Mouse (Mus musculus): Measurements from ENCODE around the gene Dpep2nb.

DNA sequence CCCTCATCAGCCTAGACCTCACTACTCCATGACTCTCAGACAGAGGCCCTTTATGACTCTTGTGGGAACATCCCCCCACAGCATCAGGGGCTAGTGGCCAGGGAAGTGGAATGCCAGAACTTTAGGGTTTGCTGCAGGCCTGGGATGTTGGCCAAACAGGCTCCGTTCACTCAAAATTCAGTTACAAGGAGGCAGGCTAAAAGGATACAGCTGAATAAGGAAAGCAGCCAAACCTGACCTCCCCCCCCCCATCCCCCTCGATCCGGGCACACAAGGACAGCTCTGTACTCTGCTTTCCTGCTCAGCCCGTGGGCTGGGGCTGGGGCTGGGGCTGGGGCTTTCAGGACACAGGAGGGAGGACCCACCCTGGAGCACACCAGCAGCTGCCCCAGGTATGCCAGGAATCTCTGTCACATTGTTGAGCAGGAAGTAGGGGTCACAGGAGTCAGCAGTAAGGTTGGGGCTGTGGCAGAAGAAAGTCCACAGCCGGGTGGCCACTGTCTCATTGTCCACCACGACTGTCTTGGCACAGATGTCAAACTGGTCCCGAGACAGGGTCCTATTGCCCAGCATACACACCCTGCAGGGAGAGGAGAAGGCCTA, 54.6 kb downstream of the Dpep2nb start:
- TF ChIP-seq MAX (IDR thresholded peaks at IDR 0.05; ENCODE audit: low read depth) (no peak), POLR2A (IDR thresholded peaks at IDR 0.05; ENCODE audit: insufficient read length, low read depth) (no peak), USF1 (IDR thresholded peaks at IDR 0.05; ENCODE audit: low read depth) (no peak), POLR2AphosphoS2 (IDR thresholded peaks at IDR 0.05; ENCODE audit: insufficient read length, low read depth) (no peak), E2F4 (IDR thresholded peaks at IDR 0.05; ENCODE audit: insufficient read depth) (no peak), TCF3 (IDR thresholded peaks at IDR 0.05; ENCODE audit: insufficient read length, low read depth) (no peak)
